Mouse (Mus musculus): ENCODE results near the gene Jmjd8.

DNA sequence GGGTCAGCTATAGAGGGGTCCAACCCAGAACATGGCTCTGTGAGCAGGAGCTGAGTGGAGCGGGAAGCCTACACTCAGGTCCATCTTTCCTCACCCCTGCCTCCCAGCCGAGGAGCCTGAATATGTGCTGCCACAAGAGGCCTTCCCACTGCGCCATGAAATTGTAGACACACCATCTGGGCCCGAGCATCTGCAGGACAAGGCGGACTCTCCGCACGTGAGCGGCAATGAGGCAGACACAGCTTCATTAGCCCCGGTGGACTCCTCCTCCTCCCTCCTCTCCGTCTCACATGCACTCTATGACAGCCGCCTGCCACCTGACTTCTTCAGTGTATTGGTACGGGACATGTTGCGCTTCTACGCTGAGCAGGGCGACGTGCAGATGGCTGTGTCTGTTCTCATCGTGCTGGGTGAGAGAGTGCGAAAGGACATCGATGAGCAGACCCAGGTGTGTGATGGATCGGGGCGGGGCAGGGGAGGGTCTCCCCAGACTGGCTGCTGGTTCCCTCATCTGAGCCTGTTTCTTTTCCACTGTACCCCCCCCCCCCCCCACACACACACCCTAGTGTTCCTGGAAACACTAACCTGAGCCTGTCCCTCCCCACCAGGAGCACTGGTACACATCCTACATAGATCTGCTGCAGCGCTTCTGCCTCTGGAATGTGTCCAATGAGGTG is 983 bp upstream of the Jmjd8 start:
- TF ChIP-seq CTCF (IDR thresholded peaks at IDR 0.05) (no peak), POLR2A (IDR thresholded peaks at IDR 0.05; ENCODE audit: insufficient read depth, low read depth, low read length) (no peak), EP300 (IDR thresholded peaks at IDR 0.05; ENCODE audit: insufficient read depth, low read depth, low read length) (no peak)

Data from heart, adult 2 months (tissue).